21 mouse cellular contexts compared by ENCODE assay signal in the genomic region with DNA sequence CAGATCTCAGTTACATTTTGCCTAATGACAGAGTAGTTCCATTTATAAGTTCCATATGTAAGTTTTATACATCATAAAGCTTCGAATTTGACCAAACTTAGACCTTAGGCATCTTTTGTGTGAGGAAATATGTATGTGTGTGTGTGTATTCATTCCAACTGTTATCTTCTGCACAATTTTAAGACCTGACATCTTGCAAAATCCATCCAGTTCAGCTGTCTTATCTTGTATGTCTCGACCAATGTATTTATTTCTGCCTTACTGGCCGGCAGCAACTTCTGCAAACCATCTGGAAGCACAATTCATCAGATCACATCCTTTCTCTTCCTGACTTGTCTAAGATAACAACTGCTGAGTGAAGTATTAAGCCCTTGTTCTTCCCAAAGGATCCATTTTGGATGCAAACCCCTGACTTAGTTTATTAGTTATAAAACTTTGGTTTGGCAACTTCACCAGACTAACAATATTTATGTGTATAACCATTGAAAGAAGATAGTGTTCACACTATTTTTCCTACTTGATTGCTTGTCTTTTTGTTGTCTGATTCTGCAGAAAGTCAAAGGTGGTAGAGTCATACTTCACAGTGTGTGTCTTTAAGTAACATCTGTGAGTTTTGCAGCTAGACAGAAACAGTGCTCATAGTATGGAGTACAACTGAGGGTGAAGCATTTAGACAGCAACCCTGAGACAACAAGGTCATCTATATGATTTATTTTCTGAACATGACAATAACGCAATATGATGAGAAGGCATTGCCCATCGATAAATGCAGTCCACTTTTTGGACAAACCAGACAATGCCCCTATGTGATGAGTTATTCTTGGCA.
"Had no signal": no experiment of that assay in that cellular context is flagged by ENCODE, and none has a peak within 500 bp of the region (broad histone marks: within the 10 kb centered on the region; RNA-seq: fewer than 3 reads in every experiment).

No protein-coding gene starts in this region.

- H3K4me3 ChIP-seq: liver, embryonic 13.5 days; liver, embryonic 15.5 days; megakaryocyte, embryonic 14.5 days; midbrain, embryonic 13.5 days; midbrain, embryonic 15.5 days; myocyte; neural tube, embryonic 13.5 days; neural tube, embryonic 15.5 days had no signal

- H3K9me3 ChIP-seq: liver, embryonic 13.5 days; liver, embryonic 15.5 days; midbrain, embryonic 13.5 days; midbrain, embryonic 15.5 days; neural tube, embryonic 13.5 days; neural tube, embryonic 15.5 days had no signal

- DNase-seq: liver, embryonic 13.5 days; liver, postnatal 0 days; lung, postnatal 36 days; right cerebral cortex, adult 18-20 months; right cerebral cortex, postnatal 25 days; right cerebral cortex, postnatal 4 days; spleen, adult 18-20 months; thymus, adult 18-20 months; thymus, postnatal 14 days; thymus, postnatal 36 days had no signal

- H3K9ac ChIP-seq: liver, embryonic 13.5 days; liver, embryonic 15.5 days; liver, postnatal 0 days; midbrain, embryonic 13.5 days; midbrain, embryonic 15.5 days; neural tube, embryonic 13.5 days; neural tube, embryonic 15.5 days had no signal

- ATAC-seq: liver, postnatal 0 days; lung, postnatal 0 days; midbrain, embryonic 13.5 days; midbrain, embryonic 15.5 days had no signal

- H3K27ac ChIP-seq: liver, embryonic 13.5 days; liver, embryonic 15.5 days; macrophage; midbrain, embryonic 13.5 days; midbrain, embryonic 15.5 days; neural tube, embryonic 13.5 days; neural tube, embryonic 15.5 days had no signal

- H3K4me1 ChIP-seq: liver, embryonic 13.5 days; liver, embryonic 15.5 days; megakaryocyte, embryonic 14.5 days; midbrain, embryonic 13.5 days; midbrain, embryonic 15.5 days; neural tube, embryonic 13.5 days; neural tube, embryonic 15.5 days had no signal

- H3K4me2 ChIP-seq: liver, embryonic 11.5 days; liver, embryonic 13.5 days; liver, embryonic 15.5 days; midbrain, embryonic 11.5 days; midbrain, embryonic 13.5 days; midbrain, embryonic 15.5 days; neural tube, embryonic 13.5 days; neural tube, embryonic 15.5 days had no signal

- H3K27me3 ChIP-seq: liver, embryonic 13.5 days; liver, embryonic 15.5 days; megakaryocyte, embryonic 14.5 days; midbrain, embryonic 13.5 days; midbrain, embryonic 15.5 days; neural tube, embryonic 13.5 days; neural tube, embryonic 15.5 days had no signal

- H3K36me3 ChIP-seq: liver, embryonic 13.5 days; liver, embryonic 15.5 days; midbrain, embryonic 13.5 days; midbrain, embryonic 15.5 days; neural tube, embryonic 13.5 days; neural tube, embryonic 15.5 days had no signal
